Mouse (Mus musculus) MEL (cell line): ENCODE measurements around the gene Arl15. TPM values are rescaled to one million over a fixed set of nuclear protein-coding genes. Genes with fewer than 3 reads are reported as not detected.

Experiments used
- DNase-seq: peaks from one replicate; pipeline ENCODE4 v3.0.0; 2011; ENCODE audit warnings: low read depth, low spot score
- H3K27ac ChIP-seq: 2 replicates; pipeline ENCODE4 v1.5.1; 2012; ENCODE audit warnings: low read depth, mild to moderate bottlenecking, control low read depth, low read length, moderate library complexity; ENCODE audit not compliant: control insufficient read depth
- H3K27me3 ChIP-seq, 2 experiments: fragments of 150-350 bp in 1 of 2; sonication (generic) in 1 of 2; 2 replicates each; pipeline ENCODE4 v1.6.1; 2012; ENCODE audit warnings: low read length in 2 of 2, mild to moderate bottlenecking in 2 of 2, improper control_type of control experiment in 1 of 2, moderate library complexity in 1 of 2; ENCODE audit not compliant: insufficient read depth in 2 of 2, control insufficient read depth in 1 of 2
- H3K36me3 ChIP-seq, 2 experiments: 2 replicates each; pipeline ENCODE4 v1.6.1; 2012 to 2014; ENCODE audit warnings: low read length in 2 of 2, improper control_type of control experiment in 1 of 2, inconsistent platforms in 1 of 2, mild to moderate bottlenecking in 1 of 2; ENCODE audit not compliant: insufficient read depth in 2 of 2, control insufficient read depth in 1 of 2
- H3K4me1 ChIP-seq, 2 experiments: fragments of 150-350 bp in 1 of 2; sonication (generic) in 1 of 2; 2 replicates each; pipeline ENCODE4 v1.6.1; 2012; ENCODE audit warnings: low read length in 2 of 2, improper control_type of control experiment in 1 of 2, mild to moderate bottlenecking in 1 of 2; ENCODE audit not compliant: insufficient read depth in 2 of 2, control insufficient read depth in 1 of 2
- H3K4me3 ChIP-seq, 2 experiments: fragments of 150-350 bp in 1 of 2; sonication (generic) in 1 of 2; 2 replicates each; pipeline ENCODE4 v1.5.1; 2012; ENCODE audit warnings: low read depth in 2 of 2, low read length in 2 of 2, mild to moderate bottlenecking in 2 of 2, moderate library complexity in 2 of 2, control low read depth in 1 of 2, improper control_type of control experiment in 1 of 2; ENCODE audit not compliant: control insufficient read depth in 1 of 2, insufficient read depth in 1 of 2
- H3K79me2 ChIP-seq: 2 replicates; pipeline ENCODE4 v1.6.1; 2012; ENCODE audit warnings: mild to moderate bottlenecking, low read length, moderate library complexity; ENCODE audit not compliant: control insufficient read depth, poor library complexity, insufficient read depth
- H3K9ac ChIP-seq: 2 replicates; pipeline ENCODE4 v1.6.1; 2012; ENCODE audit warnings: low read depth, mild to moderate bottlenecking, control low read depth, low read length, moderate library complexity; ENCODE audit not compliant: control insufficient read depth, poor library complexity, severe bottlenecking
- H3K9me3 ChIP-seq: fragments of 150-350 bp; sonication (generic); replicated peaks from 2 replicates; pipeline ENCODE4 v1.6.1; 2012; ENCODE audit warnings: mild to moderate bottlenecking, low read length, improper control_type of control experiment, moderate library complexity; ENCODE audit not compliant: insufficient read depth
- CHD1 ChIP-seq: IDR thresholded peaks from 2 replicates; pipeline ENCODE4 v1.6.1; 2012; ENCODE audit warnings: low read depth, mild to moderate bottlenecking, inconsistent platforms, low read length, improper control_type of control experiment
- ELF1 ChIP-seq: IDR thresholded peaks from 2 replicates; pipeline ENCODE4 v1.6.1; 2014; ENCODE audit warnings: low read depth, mild to moderate bottlenecking, inconsistent platforms, low read length, improper control_type of control experiment, moderate library complexity
- EP300 ChIP-seq, 2 experiments: IDR thresholded peaks; 2 replicates each; pipeline ENCODE4 v1.6.1; 2011; ENCODE audit warnings: improper control_type of control experiment in 2 of 2, low read length in 2 of 2, low read depth in 1 of 2, mild to moderate bottlenecking in 1 of 2
- GATA1 ChIP-seq: IDR thresholded peaks from 2 replicates; pipeline ENCODE4 v1.6.1; 2011; ENCODE audit warnings: low read depth, low read length, improper control_type of control experiment
- HCFC1 ChIP-seq: IDR thresholded peaks from 2 replicates; pipeline ENCODE4 v1.6.1; 2012; ENCODE audit warnings: low read depth, mild to moderate bottlenecking, inconsistent platforms, low read length, improper control_type of control experiment, moderate library complexity
- KAT2A ChIP-seq: conservative IDR thresholded peaks from 2 replicates; pipeline ENCODE4 v1.6.1; 2012; ENCODE audit warnings: low read depth, low read length, improper control_type of control experiment, inconsistent platforms
- MAZ ChIP-seq: IDR thresholded peaks from 2 replicates; pipeline ENCODE4 v1.6.1; 2012; ENCODE audit warnings: low read depth, mild to moderate bottlenecking, inconsistent platforms, low read length, improper control_type of control experiment
- MXI1 ChIP-seq: IDR thresholded peaks from 2 replicates; pipeline ENCODE4 v1.6.1; 2011; ENCODE audit warnings: mild to moderate bottlenecking, low read depth, low read length, improper control_type of control experiment
- MYB ChIP-seq: IDR thresholded peaks from 2 replicates; pipeline ENCODE4 v1.6.1; 2011; ENCODE audit warnings: mild to moderate bottlenecking, low read depth, low read length, improper control_type of control experiment
- MYC ChIP-seq: IDR thresholded peaks from 2 replicates; pipeline ENCODE4 v1.6.1; 2011; ENCODE audit warnings: low read depth, mild to moderate bottlenecking, low read length, improper control_type of control experiment, moderate library complexity
- NRF1 ChIP-seq: IDR thresholded peaks from 2 replicates; pipeline ENCODE4 v1.6.1; 2014; ENCODE audit warnings: low read depth, mild to moderate bottlenecking, inconsistent platforms, low read length, improper control_type of control experiment, moderate library complexity; ENCODE audit not compliant: poor library complexity, insufficient read depth, severe bottlenecking
- POLR2AphosphoS2 ChIP-seq: IDR thresholded peaks from 2 replicates; pipeline ENCODE4 v1.6.1; 2011; ENCODE audit warnings: low read length, improper control_type of control experiment
- POLR2AphosphoS5 ChIP-seq: IDR thresholded peaks from 2 replicates; pipeline ENCODE4 v1.6.1; 2012; ENCODE audit warnings: low read depth, borderline replicate concordance, mild to moderate bottlenecking, inconsistent platforms, low read length, moderate library complexity, mixed read lengths
- RAD21 ChIP-seq: IDR thresholded peaks from 2 replicates; pipeline ENCODE4 v1.6.1; 2011; ENCODE audit warnings: mild to moderate bottlenecking, low read depth, low read length, improper control_type of control experiment
- RCOR1 ChIP-seq: IDR thresholded peaks from 2 replicates; pipeline ENCODE4 v1.6.1; 2012; ENCODE audit warnings: low read depth, mild to moderate bottlenecking, inconsistent platforms, low read length, improper control_type of control experiment
- SIN3A ChIP-seq: IDR thresholded peaks from 2 replicates; pipeline ENCODE4 v1.6.1; 2012; ENCODE audit warnings: low read length, improper control_type of control experiment, inconsistent platforms
- TAL1 ChIP-seq: IDR thresholded peaks from 2 replicates; pipeline ENCODE4 v1.6.1; 2012; ENCODE audit warnings: mild to moderate bottlenecking, inconsistent platforms, low read length, moderate library complexity, mixed read lengths
- TBP ChIP-seq: IDR thresholded peaks from 2 replicates; pipeline ENCODE4 v1.8.0; 2011; ENCODE audit warnings: low read depth, low read length, improper control_type of control experiment
- TCF12 ChIP-seq: IDR thresholded peaks from 2 replicates; pipeline ENCODE4 v1.6.1; 2014; ENCODE audit warnings: low read depth, mild to moderate bottlenecking, inconsistent platforms, low read length, improper control_type of control experiment, moderate library complexity
- UBTF ChIP-seq: IDR thresholded peaks from 2 replicates; pipeline ENCODE4 v1.6.1; 2012; ENCODE audit warnings: low read depth, mild to moderate bottlenecking, inconsistent platforms, low read length, improper control_type of control experiment, moderate library complexity, borderline replicate concordance; ENCODE audit not compliant: insufficient read depth
- USF1 ChIP-seq: IDR thresholded peaks from 2 replicates; pipeline ENCODE4 v1.6.1; 2014; ENCODE audit warnings: low read depth, mild to moderate bottlenecking, inconsistent platforms, low read length, improper control_type of control experiment, moderate library complexity
- USF2 ChIP-seq, 2 experiments: IDR thresholded peaks; 2 replicates each; pipeline ENCODE4 v1.6.1; 2011 to 2012; ENCODE audit warnings: improper control_type of control experiment in 2 of 2, low read length in 2 of 2, borderline replicate concordance in 1 of 2, inconsistent platforms in 1 of 2, low read depth in 1 of 2, mild to moderate bottlenecking in 1 of 2; ENCODE audit not compliant: insufficient read depth in 1 of 2
- ZC3H11A ChIP-seq: IDR thresholded peaks from 2 replicates; pipeline ENCODE4 v1.6.1; 2012; ENCODE audit warnings: low read depth, mild to moderate bottlenecking, inconsistent platforms, low read length, improper control_type of control experiment
- ZNF384 ChIP-seq: IDR thresholded peaks from 2 replicates; pipeline ENCODE4 v1.6.1; 2012; ENCODE audit warnings: low read depth, mild to moderate bottlenecking, inconsistent platforms, low read length, improper control_type of control experiment
- polyA plus RNA-seq, 2 experiments: library from polyadenylated mRNA; stranded (reverse) in 1 of 2; unstranded in 1 of 2; fragments of >175 nt in 1 of 2; fragments of >200 nt in 1 of 2; gene quantifications; 2 replicates each; pipeline versions ENCODE4 v1.2.1 to v1.2.4; 2012; ENCODE audit warnings: low replicate concordance in 2 of 2, low read depth in 1 of 2; ENCODE audit not compliant: insufficient read length in 2 of 2, insufficient read depth in 1 of 2, missing spikeins in 1 of 2
- total RNA-seq: library from RNA; depleted of rRNA; stranded (reverse); fragments of 300-350 nt; gene quantifications from 2 replicates; pipeline ENCODE4 v1.2.3, GENCODE M21; 2012

The Arl15 gene
- total and polyA plus RNA-seq, 3 experiments = 3.6 to 5.8 TPM; not detected in 1

DNA sequence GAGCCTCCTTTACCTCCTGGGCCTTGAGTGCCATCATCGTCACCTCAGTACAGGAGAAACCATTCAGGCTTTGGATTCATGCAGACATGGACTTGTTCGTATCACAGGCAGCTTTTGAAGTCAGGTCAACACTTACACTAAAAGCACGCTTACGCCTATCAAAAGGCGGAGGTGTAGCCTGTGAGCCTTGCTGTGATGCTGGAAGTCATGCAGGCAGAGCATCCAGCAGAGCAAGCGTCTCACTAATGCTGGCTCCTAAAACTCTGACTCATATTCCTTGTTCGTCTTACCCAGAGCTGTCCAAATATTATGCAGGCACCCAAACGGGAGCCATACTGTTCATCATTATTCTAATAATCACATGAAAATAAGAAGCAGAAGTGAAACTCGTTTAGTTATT, 215.5 kb downstream of the Arl15 start:
- Histone ChIP-seq H3K27ac (no peak overlapping the region), H3K36me3 (no peaks in the 10 kb centered on the region), H3K9ac (no peak overlapping the region), H3K9me3 (no peaks in the 10 kb centered on the region), H3K27me3 (no peaks in the 10 kb centered on the region), H3K4me3 (no peak overlapping the region), H3K79me2 (no peaks in the 10 kb centered on the region), H3K4me1 (no peaks in the 10 kb centered on the region)
- DNase-seq = no peak
- TF ChIP-seq ELF1 = no peak
- TF ChIP-seq MXI1 = no peak
- TF ChIP-seq TCF12 = no peak

- Histone ChIP-seq H3K4me1 (no peaks in the 10 kb centered on the region), H3K9me3 (no peaks in the 10 kb centered on the region), H3K36me3 (no peaks in the 10 kb centered on the region), H3K27ac (no peak overlapping the region), H3K27me3 (no peaks in the 10 kb centered on the region), H3K9ac (no peak overlapping the region), H3K79me2 (no peaks in the 10 kb centered on the region), H3K4me3 (no peak overlapping the region)
- DNase-seq = no peak
- no peak for TF ChIP-seq ZC3H11A
- no peak for TF ChIP-seq CHD1
- TF ChIP-seq TAL1 = no peak
- no peak for TF ChIP-seq KAT2A
- TF ChIP-seq RCOR1 = no peak
- TF ChIP-seq MYC = no peak
- TF ChIP-seq POLR2AphosphoS2 = no peak
- TF ChIP-seq MYB = no peak
- TF ChIP-seq GATA1 = no peak
- TF ChIP-seq SIN3A = no peak
- no peak for TF ChIP-seq ZNF384
- no peak for TF ChIP-seq UBTF
- no peak for TF ChIP-seq MAZ
These were observed 216.2 kb downstream of the Arl15 start for GRCm38 (mm10) chr13:114010521-114010920.

GRCm38 (mm10) chr13:114011019-114011418, 216.7 kb downstream of the Arl15 start:
- Histone ChIP-seq H3K9ac (no peak overlapping the region), H3K36me3 (no peaks in the 10 kb centered on the region), H3K4me1 (no peaks in the 10 kb centered on the region), H3K79me2 (no peaks in the 10 kb centered on the region), H3K9me3 (no peaks in the 10 kb centered on the region), H3K4me3 (no peak overlapping the region), H3K27me3 (no peaks in the 10 kb centered on the region), H3K27ac (no peak overlapping the region)
- DNase-seq = no peak
- TF ChIP-seq TCF12 (no peak), RAD21 (no peak), POLR2AphosphoS5 (no peak), HCFC1 (no peak), MYC (no peak), EP300 (IDR thresholded peaks at IDR 0.05; ENCODE audit: low read depth in 1 of 2, low read length in 2 of 2) (no peak), UBTF (no peak), POLR2AphosphoS2 (no peak), NRF1 (no peak), USF2 (IDR thresholded peaks at IDR 0.05; ENCODE audit: borderline replicate concordance in 1 of 2, insufficient read depth in 1 of 2, low read depth in 1 of 2, low read length in 2 of 2) (no peak), TBP (no peak), RCOR1 (no peak), ZNF384 (no peak), USF1 (no peak)
